Mouse (Mus musculus) hindbrain, embryonic 14.5 days (tissue): Measurements from ENCODE around the gene Senp2. TPM values are rescaled to one million over a fixed set of nuclear protein-coding genes. Genes with fewer than 3 reads are reported as not detected.

Source experiments
- polyA plus RNA-seq: library from polyadenylated mRNA; unstranded; fragments of >200 nt; fragmentation: Nextera tagmentation; extraction: Ambion mirVana; gene quantifications from 2 replicates; pipeline ENCODE4 v1.2.1, GENCODE M21; 2014

Senp2 gene
- polyA plus RNA-seq, 1 experiment from 2014 or later = 52.2 TPM

Other genes with a start within 250 kb of the Senp2 start
- gene Ehhadh, start 221.7 kb upstream of the Senp2 start, polyA plus RNA-seq = 2.0 and 2.2 TPM in 2 replicates
- gene Map3k13, start 215.1 kb upstream of the Senp2 start, polyA plus RNA-seq = 8.3 and 8.5 TPM in 2 replicates
- 50.5 and 52.1 TPM in 2 replicates for gene Tmem41a, start 61.9 kb upstream of the Senp2 start, polyA plus RNA-seq
- 0.29 and 0.68 TPM in 2 replicates for gene Liph, start 13.8 kb upstream of the Senp2 start, polyA plus RNA-seq
- gene Igf2bp2, start 153.8 kb downstream of the Senp2 start, polyA plus RNA-seq = 19.4 and 21.6 TPM in 2 replicates